Mouse (Mus musculus): ENCODE results near the gene Runx2.

Gene Runx2

GRCm38 (mm10) chr17:44713404-44713803, 101.2 kb downstream of the Runx2 start:
- DNase-seq (ENCODE audit: low spot score) = no peak

- DNase-seq (ENCODE audit: low spot score) = no peak
These were observed 104.9 kb downstream of the Runx2 start for GRCm38 (mm10) chr17:44709516-44710252.

GRCm38 (mm10) chr17:44707956-44708355, 106.6 kb downstream of the Runx2 start:
- no peak for DNase-seq (ENCODE audit: low spot score)

GRCm38 (mm10) chr17:44706531-44706930, 108.1 kb downstream of the Runx2 start:
- no peak for DNase-seq (ENCODE audit: low spot score)

GRCm38 (mm10) chr17:44702506-44703298, 111.9 kb downstream of the Runx2 start:
- DNase-seq (ENCODE audit: low spot score) = no peak

- no peak for DNase-seq (ENCODE audit: low spot score)
These were observed 113.1 kb downstream of the Runx2 start for GRCm38 (mm10) chr17:44701531-44701930.

- no peak for DNase-seq (ENCODE audit: low spot score)
These were observed 114.3 kb downstream of the Runx2 start for GRCm38 (mm10) chr17:44700326-44700725.

GRCm38 (mm10) chr17:44697053-44697452, 117.5 kb downstream of the Runx2 start:
- DNase-seq (ENCODE audit: low spot score) = no peak

GRCm38 (mm10) chr17:44693552-44693951, 121.0 kb downstream of the Runx2 start:
- DNase-seq (ENCODE audit: low spot score) = no peak

GRCm38 (mm10) chr17:44691517-44691916, 123.1 kb downstream of the Runx2 start:
- DNase-seq (ENCODE audit: low spot score) = no peak

GRCm38 (mm10) chr17:44690410-44691035, 124.1 kb downstream of the Runx2 start:
- DNase-seq (ENCODE audit: low spot score) = no peak

GRCm38 (mm10) chr17:44688306-44688705, 126.3 kb downstream of the Runx2 start:
- DNase-seq (ENCODE audit: low spot score) = no peak

GRCm38 (mm10) chr17:44685514-44685913, 129.1 kb downstream of the Runx2 start:
- DNase-seq (ENCODE audit: low spot score) = no peak

- DNase-seq (ENCODE audit: low spot score) = no peak
These were observed 131.6 kb downstream of the Runx2 start for GRCm38 (mm10) chr17:44683026-44683425.

- DNase-seq (ENCODE audit: low spot score) = no peak
These were observed 136.8 kb downstream of the Runx2 start for GRCm38 (mm10) chr17:44677782-44678181.

- DNase-seq (ENCODE audit: low spot score) = peak; percentile 23
These were observed 141.8 kb downstream of the Runx2 start for GRCm38 (mm10) chr17:44672806-44673205.

GRCm38 (mm10) chr17:44671946-44672692, 142.5 kb downstream of the Runx2 start:
- DNase-seq (ENCODE audit: low spot score) = no peak

GRCm38 (mm10) chr17:44669985-44670384, 144.6 kb downstream of the Runx2 start:
- DNase-seq (ENCODE audit: low spot score) = peak; percentile 23

GRCm38 (mm10) chr17:44667346-44667745, 147.3 kb downstream of the Runx2 start:
- no peak for DNase-seq (ENCODE audit: low spot score)

GRCm38 (mm10) chr17:44663872-44664271, 150.7 kb downstream of the Runx2 start:
- DNase-seq (ENCODE audit: low spot score) = no peak

GRCm38 (mm10) chr17:44663208-44663607, 151.4 kb downstream of the Runx2 start:
- DNase-seq (ENCODE audit: low spot score) = no peak

- DNase-seq (ENCODE audit: low spot score) = no peak
These were observed 152.4 kb downstream of the Runx2 start for GRCm38 (mm10) chr17:44662080-44662706.
